9 mouse cellular contexts compared by ENCODE assay signal in the genomic region with DNA sequence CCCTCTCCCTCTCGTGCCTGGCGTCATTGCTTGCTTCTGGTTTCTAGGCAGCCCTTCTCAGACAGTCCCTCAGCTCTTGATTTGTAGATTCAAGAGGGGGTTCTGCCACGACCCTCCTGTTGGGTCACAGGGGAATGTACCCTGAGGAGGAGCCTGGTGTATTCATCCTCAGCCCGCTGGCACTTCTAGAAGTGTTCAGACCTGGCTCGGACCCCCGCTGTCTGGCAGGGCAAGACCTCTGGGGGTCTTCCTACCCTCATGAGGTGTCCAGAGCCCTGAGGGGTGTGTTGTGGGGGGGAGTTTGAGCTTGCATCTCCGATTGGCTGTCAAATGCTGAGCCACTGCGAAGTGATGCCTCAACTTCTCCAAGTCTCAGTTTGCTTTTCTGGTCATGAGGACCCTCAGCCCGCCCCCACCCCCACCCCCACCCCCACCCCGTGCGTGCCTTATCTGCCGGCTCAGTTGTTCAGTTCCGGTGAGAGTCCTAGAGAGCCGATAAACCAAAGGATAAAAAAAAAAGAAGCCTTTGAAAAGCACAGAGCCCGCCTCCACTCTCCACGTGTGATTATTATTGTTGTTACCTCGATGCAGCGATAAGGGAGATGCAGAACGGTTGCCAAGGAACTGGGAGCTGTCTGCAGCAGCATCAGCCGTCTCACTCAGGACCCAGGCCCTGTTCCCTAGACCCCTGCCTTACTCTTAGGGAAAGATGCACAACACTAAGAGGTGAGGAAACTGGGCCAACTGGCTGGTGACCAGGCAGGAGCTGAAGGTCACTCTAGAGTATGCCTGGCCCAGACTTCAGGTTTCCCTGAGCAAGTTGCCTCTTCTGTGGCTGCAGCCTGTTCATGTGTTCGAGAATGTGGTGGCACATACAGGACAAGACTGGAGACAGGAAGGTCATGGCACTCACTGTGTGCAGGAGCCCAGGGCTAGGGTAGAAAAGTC. TPM values are rescaled to one million over a fixed set of nuclear protein-coding genes. Genes with fewer than 3 reads are reported as not detected.
DNase-seq lines count a peak whose midpoint lies in the region; ATAC-seq and TF ChIP-seq lines count a peak whose summit lies in the region.
"Had no signal": no experiment of that assay in that cellular context is flagged by ENCODE, and none has a peak within 500 bp of the region (broad histone marks: within the 10 kb centered on the region; RNA-seq: fewer than 3 reads in every experiment).

No protein-coding gene starts in this region.

- peaks cover 41% of the 10 kb centered on the region for H3K4me1 ChIP-seq in intestine, embryonic 15.5 days (replicated peaks)
- peaks cover 9% of the 10 kb centered on the region; the same call in 1 of the 2 replicates for H3K4me1 ChIP-seq in intestine, postnatal 0 days (replicated peaks; ENCODE audit: control insufficient read depth, insufficient read depth, low read length)
- peaks cover 37% of the 10 kb centered on the region for H3K4me1 ChIP-seq in midbrain, embryonic 10.5 days
- H3K4me1 ChIP-seq in midbrain, embryonic 14.5 days (ENCODE audit: control insufficient read depth, insufficient read depth, low read length) = no peaks in the 10 kb centered on the region
- peaks cover 24% of the 10 kb centered on the region for H3K4me1 ChIP-seq in kidney, embryonic 16.5 days (ENCODE audit: insufficient read depth, low read length)

- H3K27ac ChIP-seq in intestine, embryonic 15.5 days = 0 out of 2 replicates have a peak overlapping the region, but pooled peaks have one; percentile 51
- no peak overlapping the region for H3K27ac ChIP-seq in intestine, postnatal 0 days (ENCODE audit: low read depth, low read length)
- H3K27ac ChIP-seq in midbrain, embryonic 10.5 days (replicated peaks) = peak overlapping the region; percentile 42; the same call in 1 of the 2 replicates
- no peak overlapping the region for H3K27ac ChIP-seq in midbrain, embryonic 14.5 days (replicated peaks; ENCODE audit: low read depth, low read length)
- H3K27ac ChIP-seq in kidney, embryonic 16.5 days (ENCODE audit: low read length) = peak overlapping the region; percentile 59; the same call in 1 of the 2 replicates
- H3K27ac ChIP-seq: heart, adult 2 months; macrophage had no signal

- no peaks in the 10 kb centered on the region for H3K9me3 ChIP-seq in intestine, embryonic 15.5 days
- no peaks in the 10 kb centered on the region for H3K9me3 ChIP-seq in intestine, postnatal 0 days (ENCODE audit: control insufficient read depth)
- no peaks in the 10 kb centered on the region for H3K9me3 ChIP-seq in midbrain, embryonic 10.5 days (replicated peaks)
- H3K9me3 ChIP-seq in midbrain, embryonic 14.5 days (ENCODE audit: control insufficient read depth, low read length) = no peaks in the 10 kb centered on the region
- no peaks in the 10 kb centered on the region for H3K9me3 ChIP-seq in kidney, embryonic 16.5 days (ENCODE audit: low read length)

- no peak overlapping the region for H3K4me2 ChIP-seq in intestine, embryonic 15.5 days (replicated peaks)
- no peak overlapping the region for H3K4me2 ChIP-seq in intestine, postnatal 0 days (replicated peaks; ENCODE audit: low read depth)
- no peak overlapping the region for H3K4me2 ChIP-seq in midbrain, embryonic 14.5 days (ENCODE audit: low read length)
- H3K4me2 ChIP-seq in kidney, embryonic 16.5 days (replicated peaks; ENCODE audit: low read depth, low read length) = no peak overlapping the region

- TF ChIP-seq CTCF in intestine, postnatal 0 days (IDR thresholded peaks at IDR 0.05; ENCODE audit: low read depth) = no peak

- no peak overlapping the region for H3K9ac ChIP-seq in intestine, embryonic 15.5 days
- H3K9ac ChIP-seq in intestine, postnatal 0 days (ENCODE audit: low read depth, low read length) = no peak overlapping the region
- H3K9ac ChIP-seq in midbrain, embryonic 14.5 days (replicated peaks; ENCODE audit: low read length) = no peak overlapping the region
- no peak overlapping the region for H3K9ac ChIP-seq in kidney, embryonic 16.5 days (replicated peaks; ENCODE audit: low read length)

- 59% methylated on average over 21 of the region's 21 CpGs for WGBS in intestine, embryonic 15.5 days
- 54% methylated on average over 21 of the region's 21 CpGs for WGBS in intestine, postnatal 0 days
- 69% methylated on average over 21 of the region's 21 CpGs for WGBS in midbrain, embryonic 10.5 days
- WGBS in midbrain, embryonic 14.5 days = 53% methylated on average over 21 of the region's 21 CpGs
- WGBS in kidney, embryonic 16.5 days = 53% methylated on average over 21 of the region's 21 CpGs

- ATAC-seq in intestine, embryonic 15.5 days = no peak
- ATAC-seq in intestine, postnatal 0 days = no peak
- no peak for ATAC-seq in midbrain, embryonic 14.5 days (ENCODE audit: low FRiP score, low TSS enrichment)
- ATAC-seq in kidney, embryonic 16.5 days (ENCODE audit: low FRiP score, low TSS enrichment) = no peak

- H3K27me3 ChIP-seq in intestine, embryonic 15.5 days (replicated peaks) = no peaks in the 10 kb centered on the region
- H3K27me3 ChIP-seq in intestine, postnatal 0 days (replicated peaks; ENCODE audit: control insufficient read depth, insufficient read depth, low read length) = no peaks in the 10 kb centered on the region
- no peaks in the 10 kb centered on the region for H3K27me3 ChIP-seq in midbrain, embryonic 10.5 days (ENCODE audit: low read depth, poor library complexity, severe bottlenecking)
- H3K27me3 ChIP-seq in midbrain, embryonic 14.5 days (ENCODE audit: control insufficient read depth, insufficient read depth, low read length) = no peaks in the 10 kb centered on the region
- H3K27me3 ChIP-seq in kidney, embryonic 16.5 days (ENCODE audit: insufficient read depth, low read length) = no peaks in the 10 kb centered on the region

- no peaks in the 10 kb centered on the region for H3K36me3 ChIP-seq in intestine, embryonic 15.5 days
- H3K36me3 ChIP-seq in intestine, postnatal 0 days (ENCODE audit: control insufficient read depth, insufficient read depth) = no peaks in the 10 kb centered on the region
- H3K36me3 ChIP-seq in midbrain, embryonic 10.5 days = no peaks in the 10 kb centered on the region
- no peaks in the 10 kb centered on the region for H3K36me3 ChIP-seq in midbrain, embryonic 14.5 days (ENCODE audit: control insufficient read depth, insufficient read depth, low read length)
- no peaks in the 10 kb centered on the region for H3K36me3 ChIP-seq in kidney, embryonic 16.5 days (ENCODE audit: insufficient read depth, low read length)

- no peak overlapping the region for H3K4me3 ChIP-seq in intestine, embryonic 15.5 days (replicated peaks)
- no peak overlapping the region for H3K4me3 ChIP-seq in intestine, postnatal 0 days (ENCODE audit: low read depth, low read length)
- no peak overlapping the region for H3K4me3 ChIP-seq in midbrain, embryonic 10.5 days
- H3K4me3 ChIP-seq in midbrain, embryonic 14.5 days (replicated peaks; ENCODE audit: low read depth, low read length) = no peak overlapping the region
- no peak overlapping the region for H3K4me3 ChIP-seq in kidney, embryonic 16.5 days (ENCODE audit: low read length)
- H3K4me3 ChIP-seq: heart, adult 2 months had no signal

- DNase-seq in midbrain, embryonic 10.5 days (ENCODE audit: low spot score) = no peak
- no peak for DNase-seq in midbrain, embryonic 14.5 days
- no peak for DNase-seq in ovary, postnatal 14 days (ENCODE audit: low spot score)
- no peak for DNase-seq in heart, postnatal 4 days
- DNase-seq: heart, adult 2 months had no signal

RNA-seq across cellular contexts. Expression of a gene that starts 35.0 kb away (rescaled TPM):
- polyA plus RNA-seq in intestine, embryonic 15.5 days (2015; fragmentation: Nextera tagmentation; extraction: Ambion mirVana) = 22.7 and 47.2 TPM in 2 replicates
- polyA plus RNA-seq in intestine, postnatal 0 days (2015; fragmentation: Nextera tagmentation; extraction: Ambion mirVana) = 8.9 and 9.1 TPM in 2 replicates
- polyA plus RNA-seq in midbrain, embryonic 10.5 days (2016; fragmentation: Nextera tagmentation; extraction: Ambion mirVana) = 4.5 and 6.0 TPM in 2 replicates
- polyA plus RNA-seq in midbrain, embryonic 14.5 days (2014; fragmentation: Nextera tagmentation; extraction: Ambion mirVana) = 57.7 and 60.8 TPM in 2 replicates
- polyA plus RNA-seq in kidney, embryonic 16.5 days (2015; fragmentation: Nextera tagmentation; extraction: Ambion mirVana) = 22.0 and 31.7 TPM in 2 replicates
- 10 to 100 TPM in 1 of 2 experiments, 1 to 10 TPM in 1; 6.9 to 14.3 TPM for total RNA-seq in heart, postnatal 4 days (2021)

Comparison
In these comparisons a context has a peak if more than half of its experiments do, and no peak if none do; other contexts are left out.
1. H3K27ac ChIP-seq: peak in intestine, embryonic 15.5 days (single experiment), midbrain, embryonic 10.5 days (single experiment) and kidney, embryonic 16.5 days (single experiment); none in intestine, postnatal 0 days (single experiment) and midbrain, embryonic 14.5 days (single experiment).